Mouse (Mus musculus) C2C12 (cell line): ENCODE measurements around the gene Mroh7. TPM values are rescaled to one million over a fixed set of nuclear protein-coding genes. Genes with fewer than 3 reads are reported as not detected.

Experiments
- H3K27me3 ChIP-seq: one replicate; pipeline ENCODE4 v1.6.1; 2011; ENCODE audit not compliant: control insufficient read depth, insufficient read depth, insufficient read length
- H3K36me3 ChIP-seq: one replicate; pipeline ENCODE4 v1.6.1; 2011; ENCODE audit not compliant: control insufficient read depth, insufficient read depth
- H3K4me3 ChIP-seq: one replicate; pipeline ENCODE4 v1.5.1; 2011; ENCODE audit warnings: mild to moderate bottlenecking, control low read depth; ENCODE audit not compliant: poor library complexity, insufficient read depth, severe bottlenecking
- H3K79me2 ChIP-seq: one replicate; pipeline ENCODE4 v1.6.1; 2011; ENCODE audit not compliant: control insufficient read depth, insufficient read depth
- H3K79me3 ChIP-seq: one replicate; pipeline ENCODE4 v1.6.1; 2011; ENCODE audit warnings: low read depth, control low read depth
- H3ac ChIP-seq: one replicate; pipeline ENCODE3; 2011; ENCODE audit warnings: low read depth; ENCODE audit not compliant: control insufficient read depth, insufficient read length
- CEBPB ChIP-seq: IDR thresholded peaks from one replicate; pipeline ENCODE4 v1.6.1; 2011; ENCODE audit warnings: low read depth, mild to moderate bottlenecking, control low read depth, moderate library complexity
- CTCF ChIP-seq: IDR thresholded peaks from one replicate; pipeline ENCODE4 v1.5.1; 2011; ENCODE audit not compliant: control insufficient read depth, insufficient read depth, insufficient read length
- FOSL1 ChIP-seq: IDR thresholded peaks from one replicate; pipeline ENCODE4 v1.8.0; 2011; ENCODE audit warnings: mild to moderate bottlenecking, low read length; ENCODE audit not compliant: poor library complexity, insufficient read depth, severe bottlenecking
- MAX ChIP-seq: IDR thresholded peaks from one replicate; pipeline ENCODE4 v1.6.1; 2011; ENCODE audit warnings: mild to moderate bottlenecking, control low read depth
- MYOD1 ChIP-seq: IDR thresholded peaks from one replicate; pipeline ENCODE4 v1.6.1; 2011; ENCODE audit warnings: low read depth; ENCODE audit not compliant: control insufficient read depth, insufficient read length
- MYOG ChIP-seq: IDR thresholded peaks from one replicate; pipeline ENCODE4 v1.6.1; 2011; ENCODE audit not compliant: control insufficient read depth, insufficient read length; ENCODE audit errors: extremely low read depth
- USF1 ChIP-seq: IDR thresholded peaks from one replicate; pipeline ENCODE4 v1.6.1; 2011; ENCODE audit warnings: low read depth, mild to moderate bottlenecking, control low read depth, moderate library complexity
- polyA plus RNA-seq: library from polyadenylated mRNA; unstranded; fragments of >200 nt; fragmentation: generic; extraction: Trizol; gene quantifications from one replicate; pipeline ENCODE4 v1.2.1, GENCODE M21; 2012; ENCODE audit warnings: missing spikeins

The Mroh7 gene
- polyA plus RNA-seq, 1 experiment = not detected

DNA sequence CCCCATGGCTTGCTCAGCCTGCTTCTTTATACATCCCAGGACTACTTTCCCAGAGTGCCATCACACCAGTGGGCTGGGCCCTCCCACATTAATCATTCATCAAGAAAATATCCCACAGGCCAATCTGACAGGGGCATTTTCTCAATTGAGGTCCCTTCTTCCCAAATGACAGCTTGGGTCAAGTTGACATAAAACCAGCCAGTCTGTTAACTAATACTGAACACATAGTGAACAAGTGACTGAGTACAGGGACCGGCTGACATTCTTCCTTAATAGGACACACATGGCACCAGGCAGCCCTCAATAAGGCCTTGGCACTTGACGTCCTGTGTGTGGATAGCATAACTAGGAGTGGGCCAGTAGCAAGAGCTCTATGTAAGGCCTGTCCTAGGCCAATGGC lies 38.6 kb upstream of the Mroh7 start:
- Histone ChIP-seq H3K79me2 (no peaks in the 10 kb centered on the region), H3K36me3 (no peaks in the 10 kb centered on the region), H3K79me3 (no peaks in the 10 kb centered on the region), H3K27me3 (peaks cover 14% of the 10 kb centered on the region), H3K4me3 (no peak overlapping the region), H3ac (no peak overlapping the region)
- no peak for TF ChIP-seq CEBPB
- TF ChIP-seq MAX = no peak
- TF ChIP-seq USF1 = no peak
- TF ChIP-seq MYOG = no peak
- TF ChIP-seq CTCF = no peak
- no peak for TF ChIP-seq FOSL1
- TF ChIP-seq MYOD1 = no peak

DNA sequence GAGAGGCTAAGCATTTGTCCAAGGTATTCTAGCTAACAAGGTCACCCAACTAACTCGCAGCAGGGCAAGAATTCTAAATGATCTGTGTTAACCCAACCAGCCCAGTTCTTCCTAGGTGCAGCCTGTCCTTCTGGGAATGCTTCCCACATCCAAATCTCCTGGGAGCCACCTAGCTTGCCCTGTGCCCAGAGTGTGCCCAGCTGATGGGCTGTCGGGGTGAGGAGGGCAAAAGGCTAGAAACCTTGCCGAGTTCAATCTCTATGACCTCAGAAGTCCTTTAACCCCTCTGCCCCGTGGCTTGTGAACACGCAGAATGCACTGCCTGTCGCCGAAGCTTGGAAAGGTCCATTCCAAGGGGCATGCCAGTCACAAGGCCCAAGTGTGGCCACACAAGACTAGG lies 33.4 kb upstream of the Mroh7 start:
- Histone ChIP-seq H3K79me2 (no peaks in the 10 kb centered on the region), H3K79me3 (no peaks in the 10 kb centered on the region), H3K4me3 (no peak overlapping the region), H3K27me3 (peaks cover 14% of the 10 kb centered on the region), H3K36me3 (no peaks in the 10 kb centered on the region), H3ac (no peak overlapping the region)
- TF ChIP-seq CEBPB (no peak), CTCF (no peak), USF1 (no peak), MAX (no peak), MYOG (no peak), FOSL1 (no peak), MYOD1 (no peak)

DNA sequence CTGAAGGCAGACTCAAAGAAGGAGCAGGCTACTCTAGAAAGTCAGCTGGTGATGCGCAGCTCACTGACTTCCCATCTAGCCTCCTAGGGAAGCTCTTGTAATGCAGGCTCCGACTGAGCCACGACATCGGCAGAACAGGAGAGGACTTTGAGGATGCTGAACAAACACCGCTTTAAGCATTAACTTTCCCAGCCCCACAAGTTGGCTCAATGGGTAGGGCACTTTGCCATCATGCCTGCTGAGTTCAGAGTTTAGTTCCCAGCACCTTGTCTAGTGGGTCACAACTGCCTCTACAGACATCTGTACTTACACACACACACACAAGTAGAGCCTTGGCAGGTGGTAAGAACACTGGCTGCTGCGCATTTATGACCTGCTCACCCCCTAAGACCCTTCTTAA lies 21.0 kb upstream of the Mroh7 start:
- no peaks in the 10 kb centered on the region for H3K79me3 ChIP-seq
- H3K27me3 ChIP-seq = no peaks in the 10 kb centered on the region
- TF ChIP-seq MYOD1 = no peak
- no peak for TF ChIP-seq CEBPB
- no peak for TF ChIP-seq MAX
- TF ChIP-seq FOSL1 = no peak
- TF ChIP-seq MYOG = no peak
- TF ChIP-seq USF1 = no peak
- TF ChIP-seq CTCF = no peak

GRCm38 (mm10) chr4:106749699-106750098 lies 19.0 kb upstream of the Mroh7 start:
- no peak overlapping the region for H3K4me3 ChIP-seq
- H3ac ChIP-seq = no peak overlapping the region
- peaks cover 3% of the 10 kb centered on the region for H3K27me3 ChIP-seq
- H3K36me3 ChIP-seq = no peaks in the 10 kb centered on the region
- H3K79me3 ChIP-seq = no peaks in the 10 kb centered on the region
- no peak for TF ChIP-seq MAX
- TF ChIP-seq CEBPB = no peak
- TF ChIP-seq USF1 = no peak
- no peak for TF ChIP-seq MYOG
- TF ChIP-seq FOSL1 = no peak
- no peak for TF ChIP-seq CTCF
- TF ChIP-seq MYOD1 = no peak
- no peaks in the 10 kb centered on the region for H3K79me2 ChIP-seq

More for the DNA sequence above, 21.0 kb upstream of the Mroh7 start:
- Histone ChIP-seq H3K79me2 (no peaks in the 10 kb centered on the region), H3K36me3 (no peaks in the 10 kb centered on the region), H3ac (no peak overlapping the region), H3K4me3 (no peak overlapping the region)

DNA sequence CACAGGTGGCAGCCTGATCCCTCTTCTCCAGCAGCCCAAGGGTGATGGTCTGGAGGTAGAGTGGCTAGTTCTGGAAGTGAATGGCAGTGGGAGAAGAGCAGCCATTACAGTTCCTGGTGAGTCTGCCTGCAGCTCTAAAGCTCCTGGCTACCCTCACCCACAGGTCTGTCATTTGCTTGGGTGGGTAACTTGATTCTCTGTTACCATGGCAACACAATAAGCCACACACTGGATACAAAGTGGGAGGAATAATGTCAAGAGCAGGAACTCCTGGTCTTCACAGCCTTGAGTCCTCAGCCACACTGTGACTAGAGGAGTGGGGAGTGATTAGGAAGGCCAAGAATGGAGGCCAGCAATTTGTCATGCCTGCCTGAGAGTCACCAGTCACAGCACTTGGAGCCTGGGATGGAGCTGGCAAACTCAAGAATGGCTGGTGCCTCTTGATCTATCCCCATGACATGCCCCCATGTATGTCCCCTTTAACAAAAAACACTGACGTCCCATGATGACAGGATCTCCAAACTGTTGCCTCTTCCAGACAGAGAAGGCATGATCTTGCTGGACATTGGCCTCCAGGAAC lies 16.4 kb upstream of the Mroh7 start:
- Histone ChIP-seq H3K79me3 (no peaks in the 10 kb centered on the region), H3K27me3 (peaks cover 10% of the 10 kb centered on the region), H3K4me3 (no peak overlapping the region), H3ac (no peak overlapping the region), H3K36me3 (no peaks in the 10 kb centered on the region), H3K79me2 (no peaks in the 10 kb centered on the region)
- TF ChIP-seq MAX = no peak
- no peak for TF ChIP-seq MYOG
- TF ChIP-seq MYOD1 = no peak

- no peaks in the 10 kb centered on the region for H3K79me3 ChIP-seq
- no peak overlapping the region for H3ac ChIP-seq
- H3K36me3 ChIP-seq = no peaks in the 10 kb centered on the region
- no peak overlapping the region for H3K4me3 ChIP-seq
- no peaks in the 10 kb centered on the region for H3K79me2 ChIP-seq
- peaks cover 10% of the 10 kb centered on the region for H3K27me3 ChIP-seq
- no peak for TF ChIP-seq CEBPB
- no peak for TF ChIP-seq MAX
- no peak for TF ChIP-seq FOSL1
- no peak for TF ChIP-seq MYOG
- TF ChIP-seq CTCF = no peak
- no peak for TF ChIP-seq MYOD1
- TF ChIP-seq USF1 = no peak
These were observed 15.1 kb upstream of the Mroh7 start for GRCm38 (mm10) chr4:106745862-106746261.
